Mouse (Mus musculus) embryonic facial prominence, embryonic 11.5 days (tissue): ENCODE results near the gene Tpbpb. TPM values are rescaled to one million over a fixed set of nuclear protein-coding genes. Genes with fewer than 3 reads are reported as not detected.

Source experiments
- ATAC-seq: fragments of 200-750 bp; cut with Nextera tagmentation; replicated peaks from 2 replicates; pipeline ENCODE4 v1.8.0; 2017; ENCODE audit warnings: low read depth; ENCODE audit not compliant: insufficient number of reproducible peaks, low FRiP score, low TSS enrichment
- DNase-seq: peaks from one replicate; pipeline ENCODE4 v3.0.0-alpha.2; 2015; ENCODE audit warnings: low spot score
- H3K27ac ChIP-seq: fragments of 300-500 bp; sonication (generic); replicated peaks from 2 replicates; pipeline ENCODE4 v1.5.1; 2014; ENCODE audit warnings: mild to moderate bottlenecking, low read depth, low read length, control low read depth
- H3K27me3 ChIP-seq: fragments of 300-500 bp; sonication (generic); 2 replicates; pipeline ENCODE4 v1.6.1; 2014; ENCODE audit warnings: mild to moderate bottlenecking, low read length, moderate library complexity, mixed read lengths; ENCODE audit not compliant: control insufficient read depth, insufficient read depth
- H3K36me3 ChIP-seq: fragments of 300-500 bp; sonication (generic); replicated peaks from 2 replicates; pipeline ENCODE4 v1.6.1; 2014; ENCODE audit warnings: low read depth, mild to moderate bottlenecking, low read length, moderate library complexity, mixed read lengths; ENCODE audit not compliant: control insufficient read depth, insufficient read depth
- H3K4me1 ChIP-seq: fragments of 300-500 bp; sonication (generic); 2 replicates; pipeline ENCODE4 v1.6.1; 2014; ENCODE audit warnings: low read length, mixed read lengths; ENCODE audit not compliant: control insufficient read depth, insufficient read depth
- H3K4me2 ChIP-seq: fragments of 300-500 bp; sonication (generic); 2 replicates; pipeline ENCODE4 v1.6.1; 2014; ENCODE audit warnings: low read depth, mild to moderate bottlenecking, control low read depth, low read length, moderate library complexity
- H3K4me3 ChIP-seq: fragments of 300-500 bp; sonication (generic); 2 replicates; pipeline ENCODE4 v1.5.1; 2014; ENCODE audit warnings: low read depth, low read length, control low read depth
- H3K9ac ChIP-seq: fragments of 300-500 bp; sonication (generic); replicated peaks from 2 replicates; pipeline ENCODE4 v1.6.1; 2014; ENCODE audit warnings: mild to moderate bottlenecking, control low read depth, low read length
- H3K9me3 ChIP-seq: fragments of 300-500 bp; sonication (generic); replicated peaks from 2 replicates; pipeline ENCODE4 v1.6.1; 2016; ENCODE audit warnings: mild to moderate bottlenecking, low read length, inconsistent platforms, mixed read lengths; ENCODE audit not compliant: control insufficient read depth
- WGBS: fragments of 180-500 bp; shearing (Covaris S2); extraction: QIAGEN DNeasy Blood & Tissue Kit; methylation state at CpG from one replicate; pipeline ENCODE4 v1.1.7; 2014; 5-methylcytosine and 5-hydroxymethylcytosine counted together
- polyA plus RNA-seq: library from polyadenylated mRNA; unstranded; fragments of >200 nt; fragmentation: Nextera tagmentation; extraction: Ambion mirVana; gene quantifications from 2 replicates; pipeline ENCODE4 v1.2.1, GENCODE M21; 2014

Tpbpb gene
- polyA plus RNA-seq, 1 experiment from 2014 or later: not detected

DNA sequence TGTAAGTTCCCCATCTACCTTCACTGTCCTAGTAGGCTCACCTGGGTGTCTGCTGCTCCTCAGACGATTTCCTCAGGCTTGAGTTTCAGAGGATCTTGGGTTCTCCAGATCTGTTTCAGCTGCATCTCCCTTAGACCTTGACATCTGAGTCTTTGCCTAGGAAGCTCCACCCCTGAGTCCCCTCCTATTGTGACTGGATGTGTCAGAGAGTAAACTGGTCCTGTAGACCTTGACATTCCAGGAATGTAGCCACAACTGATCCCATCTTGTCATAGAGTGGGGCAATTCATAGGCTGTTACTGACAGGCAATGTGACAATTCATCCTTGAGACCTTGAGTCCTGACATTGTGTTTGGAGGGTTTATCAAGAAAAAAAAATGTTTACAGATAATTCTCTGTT is 40.4 kb downstream of the Tpbpb start, which contains the start of gene 4930486L24Rik:
Gene 4930486L24Rik (minus strand): TSS at position 195 of the 400 bp plus-strand sequence.
- H3K27ac ChIP-seq: no peak within 1 kb of the TSS
- no peaks in the 10 kb centered on the region for H3K9me3 ChIP-seq
- H3K4me1 ChIP-seq: no peaks in the 10 kb centered on the region
- ATAC-seq (no peak), DNase-seq (no peak)
- no peaks in the 10 kb centered on the region for H3K27me3 ChIP-seq
- H3K4me2 ChIP-seq: no peak within 1 kb of the TSS
- no peak within 1 kb of the TSS for H3K9ac ChIP-seq
- H3K36me3 ChIP-seq: no peaks in the 10 kb centered on the region
- no peak within 1 kb of the TSS for H3K4me3 ChIP-seq
- WGBS: 74% methylated on average over 1 of the region's 1 CpGs

Other genes with a start within 250 kb of the Tpbpb start
- not detected in 2 replicates for gene BC051665, start 118.5 kb downstream of the Tpbpb start, polyA plus RNA-seq
- gene Ctsll3, start 102.0 kb downstream of the Tpbpb start, polyA plus RNA-seq: not detected in 2 replicates
- not detected in 2 replicates for gene 4930486L24Rik, start 40.4 kb downstream of the Tpbpb start, polyA plus RNA-seq
- gene Gm49392, start 8.0 kb downstream of the Tpbpb start, polyA plus RNA-seq: 0.17 and 0.26 TPM in 2 replicates
- 2.1 and 2.3 TPM in 2 replicates for gene Ctla2b, start 7.4 kb downstream of the Tpbpb start, polyA plus RNA-seq
- gene Gm49393, start 30.7 kb upstream of the Tpbpb start, polyA plus RNA-seq: not detected in 2 replicates
- 1.2 and 2.1 TPM in 2 replicates for gene Gm49391, start 31.7 kb upstream of the Tpbpb start, polyA plus RNA-seq
- gene Ctla2a, start 31.7 kb upstream of the Tpbpb start, polyA plus RNA-seq: 14.1 and 15.5 TPM in 2 replicates
- gene Tpbpa, start 37.1 kb upstream of the Tpbpb start, polyA plus RNA-seq: not detected in 2 replicates
- not detected in 2 replicates for gene Ctsj, start 101.1 kb upstream of the Tpbpb start, polyA plus RNA-seq
- not detected in 2 replicates for gene Ctsq, start 135.8 kb upstream of the Tpbpb start, polyA plus RNA-seq